Mouse (Mus musculus): Measurements from ENCODE around the gene Wdr4. TPM values are rescaled to one million over a fixed set of nuclear protein-coding genes. Genes with fewer than 3 reads are reported as not detected.
A peak's percentile ranks its signal among the peaks of the same experiment; 100 is the strongest.

Gene Wdr4
- polyA plus RNA-seq, 1 experiment from 2014 or later = 33.4 TPM

DNA sequence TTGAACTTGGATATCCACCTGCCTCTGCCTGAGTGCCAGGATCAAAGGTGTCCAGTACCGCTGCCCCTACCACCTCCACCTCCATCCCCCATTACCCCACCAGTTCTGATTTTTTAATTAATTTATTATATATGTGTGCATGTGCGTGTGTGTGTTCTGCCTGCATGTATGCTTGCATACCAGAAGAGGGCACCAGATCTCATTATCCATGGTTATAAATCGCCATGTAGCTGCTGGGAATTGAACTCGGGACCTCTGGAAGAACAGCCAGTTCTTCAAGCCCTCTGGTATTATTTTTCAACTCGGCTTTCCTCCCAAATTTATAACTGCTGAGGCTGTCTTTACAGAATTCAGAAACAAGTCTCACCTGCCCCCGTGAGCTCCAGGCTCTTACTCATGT lies 8.8 kb downstream of the Wdr4 start:
- no peaks in the 10 kb centered on the region for H3K27me3 ChIP-seq (ENCODE audit: control insufficient read depth, insufficient read depth, low read length)
- 92% methylated on average over 6 of the region's 6 CpGs for WGBS
- H3K9me3 ChIP-seq (ENCODE audit: control insufficient read depth, low read length) = no peaks in the 10 kb centered on the region
- no peak overlapping the region for H3K27ac ChIP-seq (ENCODE audit: low read depth, low read length)
- peaks cover 5% of the 10 kb centered on the region; the same call in 1 of the 2 replicates for H3K36me3 ChIP-seq (ENCODE audit: control insufficient read depth, insufficient read depth, low read length)
- H3K4me3 ChIP-seq (ENCODE audit: low read depth, low read length) = peak overlapping the region; percentile 57; the same call in 1 of the 2 replicates
- peak overlapping the region; percentile 58 for H3K4me2 ChIP-seq (replicated peaks; ENCODE audit: low read depth, low read length)
- H3K9ac ChIP-seq (ENCODE audit: low read depth, low read length) = no peak overlapping the region
- ATAC-seq (ENCODE audit: low FRiP score) = no peak
- H3K4me1 ChIP-seq (replicated peaks; ENCODE audit: control insufficient read depth, insufficient read depth, low read length) = no peaks in the 10 kb centered on the region; the same call in 1 of the 2 replicates
- DNase-seq (ENCODE audit: low spot score) = no peak

DNA sequence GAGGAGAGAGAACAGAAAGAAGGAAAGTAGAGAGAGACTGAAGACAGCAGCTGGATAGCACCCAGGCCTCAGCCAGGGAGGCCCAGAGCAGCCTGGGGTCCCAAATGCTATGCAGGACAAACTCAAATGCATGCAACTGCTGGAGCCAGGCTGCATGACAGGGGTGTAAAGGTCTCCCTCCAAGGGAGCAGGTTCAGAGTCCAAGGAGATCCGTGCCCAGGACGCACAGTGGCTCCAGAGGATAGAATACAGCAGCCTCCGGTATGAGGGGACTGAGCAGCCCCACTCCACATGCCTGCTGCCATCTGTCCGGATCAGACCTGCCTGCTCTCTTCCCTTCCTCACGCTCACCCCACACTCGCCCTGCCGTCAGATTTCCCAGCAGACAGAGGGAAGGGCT lies 13.5 kb downstream of the Wdr4 start:
- Histone ChIP-seq H3K9me3 (ENCODE audit: control insufficient read depth, low read length) (no peaks in the 10 kb centered on the region), H3K9ac (ENCODE audit: low read depth, low read length) (no peak overlapping the region), H3K27ac (ENCODE audit: low read depth, low read length) (no peak overlapping the region), H3K4me2 (replicated peaks; ENCODE audit: low read depth, low read length) (no peak overlapping the region), H3K4me1 (replicated peaks; ENCODE audit: control insufficient read depth, insufficient read depth, low read length) (peaks cover 3% of the 10 kb centered on the region; the same call in 1 of the 2 replicates), H3K4me3 (ENCODE audit: low read depth, low read length) (no peak overlapping the region), H3K36me3 (ENCODE audit: control insufficient read depth, insufficient read depth, low read length) (peaks cover 9% of the 10 kb centered on the region; the same call in 1 of the 2 replicates), H3K27me3 (ENCODE audit: control insufficient read depth, insufficient read depth, low read length) (no peaks in the 10 kb centered on the region)
- 97% methylated on average over 7 of the region's 7 CpGs for WGBS
- DNase-seq (ENCODE audit: low spot score) (no peak), ATAC-seq (ENCODE audit: low FRiP score) (no peak)

DNA sequence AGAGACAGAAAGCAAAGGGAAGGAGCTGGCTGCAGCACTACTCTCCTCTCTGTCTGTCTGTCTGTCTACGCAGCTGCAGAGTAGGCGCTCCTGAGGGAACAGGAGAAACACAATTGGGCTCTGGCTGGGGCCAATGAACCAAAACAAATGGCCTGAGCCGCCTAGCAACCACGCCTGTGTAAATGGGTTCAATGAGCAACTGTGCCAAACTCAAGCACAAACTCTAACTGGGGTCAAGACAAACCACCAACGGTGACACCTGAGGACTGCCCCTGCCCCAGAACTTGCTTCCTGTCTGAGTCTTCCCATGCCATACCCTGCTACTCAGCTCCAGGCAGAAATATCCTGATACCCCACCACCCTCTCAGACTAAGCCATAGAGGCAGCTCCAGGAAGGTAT lies 14.8 kb downstream of the Wdr4 start:
- no peak for DNase-seq (ENCODE audit: low spot score)
- Histone ChIP-seq H3K4me2 (replicated peaks; ENCODE audit: low read depth, low read length) (no peak overlapping the region), H3K36me3 (ENCODE audit: control insufficient read depth, insufficient read depth, low read length) (peaks cover 9% of the 10 kb centered on the region; the same call in 1 of the 2 replicates), H3K27ac (ENCODE audit: low read depth, low read length) (no peak overlapping the region), H3K27me3 (ENCODE audit: control insufficient read depth, insufficient read depth, low read length) (no peaks in the 10 kb centered on the region), H3K4me3 (ENCODE audit: low read depth, low read length) (no peak overlapping the region), H3K9ac (ENCODE audit: low read depth, low read length) (no peak overlapping the region), H3K9me3 (ENCODE audit: control insufficient read depth, low read length) (no peaks in the 10 kb centered on the region), H3K4me1 (replicated peaks; ENCODE audit: control insufficient read depth, insufficient read depth, low read length) (0 out of 2 replicates have a peak, but pooled peaks cover 3% of the 10 kb centered on the region)
- 52% methylated on average over 5 of the region's 5 CpGs for WGBS
- ATAC-seq (ENCODE audit: low FRiP score) = no peak

DNA sequence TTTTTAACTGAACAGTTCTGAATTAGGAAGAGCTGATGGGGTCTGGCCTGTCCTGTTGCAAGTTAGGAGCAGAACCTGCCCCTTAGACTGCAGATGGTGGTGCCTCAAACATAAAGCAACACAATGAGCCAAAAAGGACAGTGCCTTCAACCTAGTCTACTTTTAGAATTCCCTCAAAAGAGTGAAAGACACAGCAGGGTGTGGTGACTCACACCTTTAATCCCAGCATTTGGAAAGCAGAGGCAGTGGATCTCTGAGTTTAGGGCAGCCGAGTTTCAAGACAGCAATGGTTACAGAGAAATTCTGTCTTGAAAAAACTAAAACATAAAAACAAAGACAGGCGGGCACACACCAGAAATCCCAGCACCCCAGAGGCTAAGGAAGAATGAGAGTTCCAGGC lies 15.8 kb downstream of the Wdr4 start:
- Histone ChIP-seq H3K4me3 (ENCODE audit: low read depth, low read length) (no peak overlapping the region), H3K4me2 (replicated peaks; ENCODE audit: low read depth, low read length) (no peak overlapping the region), H3K9me3 (ENCODE audit: control insufficient read depth, low read length) (no peaks in the 10 kb centered on the region), H3K9ac (ENCODE audit: low read depth, low read length) (no peak overlapping the region), H3K27ac (ENCODE audit: low read depth, low read length) (no peak overlapping the region), H3K4me1 (replicated peaks; ENCODE audit: control insufficient read depth, insufficient read depth, low read length) (0 out of 2 replicates have a peak, but pooled peaks cover 3% of the 10 kb centered on the region), H3K36me3 (ENCODE audit: control insufficient read depth, insufficient read depth, low read length) (peaks cover 5% of the 10 kb centered on the region; the same call in 1 of the 2 replicates), H3K27me3 (ENCODE audit: control insufficient read depth, insufficient read depth, low read length) (no peaks in the 10 kb centered on the region)
- DNase-seq (ENCODE audit: low spot score) = no peak
- 86% methylated on average over 2 of the region's 2 CpGs for WGBS
- ATAC-seq (ENCODE audit: low FRiP score) = no peak

DNA sequence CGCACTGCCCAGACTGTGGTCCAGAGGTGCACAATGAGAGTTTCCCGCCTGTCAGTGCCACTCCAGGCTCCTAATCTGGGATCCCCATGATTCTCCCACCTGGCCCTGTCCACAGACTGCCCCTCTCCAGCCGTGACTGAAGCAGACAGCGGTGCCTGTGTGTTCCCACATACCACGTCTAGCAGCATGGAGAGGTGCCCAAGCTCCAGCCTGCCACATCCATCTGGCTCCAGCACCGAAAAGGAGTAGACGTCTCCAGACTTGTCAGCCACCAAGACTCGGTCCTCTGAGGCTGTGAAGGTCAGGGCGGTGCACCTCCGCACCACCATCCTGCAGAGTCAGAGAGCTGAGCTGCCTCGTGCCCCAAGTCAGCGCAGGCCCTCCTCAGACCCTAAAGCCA lies 16.4 kb downstream of the Wdr4 start:
- H3K4me3 ChIP-seq (ENCODE audit: low read depth, low read length) = no peak overlapping the region
- no peaks in the 10 kb centered on the region for H3K9me3 ChIP-seq (ENCODE audit: control insufficient read depth, low read length)
- ATAC-seq (ENCODE audit: low FRiP score) (no peak), DNase-seq (ENCODE audit: low spot score) (no peak)
- H3K4me2 ChIP-seq (replicated peaks; ENCODE audit: low read depth, low read length) = no peak overlapping the region
- no peak overlapping the region for H3K27ac ChIP-seq (ENCODE audit: low read depth, low read length)
- WGBS = 93% methylated on average over 12 of the region's 12 CpGs
- no peak overlapping the region for H3K9ac ChIP-seq (ENCODE audit: low read depth, low read length)
- H3K36me3 ChIP-seq (ENCODE audit: control insufficient read depth, insufficient read depth, low read length) = peaks cover 4% of the 10 kb centered on the region; the same call in 1 of the 2 replicates
- no peaks in the 10 kb centered on the region for H3K27me3 ChIP-seq (ENCODE audit: control insufficient read depth, insufficient read depth, low read length)
- H3K4me1 ChIP-seq (replicated peaks; ENCODE audit: control insufficient read depth, insufficient read depth, low read length) = 0 out of 2 replicates have a peak, but pooled peaks cover 3% of the 10 kb centered on the region

DNA sequence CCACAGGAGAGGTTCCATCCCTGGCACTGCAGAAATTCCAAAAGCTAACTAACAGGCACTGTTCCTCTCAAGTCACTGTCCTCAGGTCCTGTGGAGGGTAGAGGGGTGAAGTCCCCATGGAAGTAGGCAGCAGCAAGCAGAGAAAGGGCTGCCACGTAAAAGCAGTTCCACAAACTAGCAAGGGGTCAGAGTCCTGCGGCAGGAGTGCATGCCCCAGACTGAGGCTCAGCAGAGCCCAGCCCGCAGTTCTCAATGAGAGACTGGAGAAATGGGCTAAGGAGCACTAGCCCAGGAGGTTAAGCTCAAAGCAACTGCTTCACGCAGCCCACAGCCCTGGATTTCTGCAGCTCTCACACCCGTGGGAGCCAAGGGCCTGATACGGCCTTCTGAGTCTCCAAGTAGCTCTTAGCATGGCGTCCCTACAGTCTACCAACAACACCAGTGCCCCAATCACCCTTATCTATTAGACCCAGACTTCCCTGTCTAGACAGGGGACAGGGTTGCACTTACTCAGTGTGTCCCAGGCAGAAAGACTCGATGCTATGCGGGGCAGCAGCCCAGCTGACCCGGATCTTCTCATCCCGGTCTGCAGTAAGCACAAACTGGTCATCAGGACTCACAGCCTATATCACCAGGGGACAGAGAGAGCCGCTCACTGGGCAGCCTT lies 17.4 kb downstream of the Wdr4 start:
- H3K36me3 ChIP-seq (ENCODE audit: control insufficient read depth, insufficient read depth, low read length) = peaks cover 8% of the 10 kb centered on the region
- H3K27me3 ChIP-seq (ENCODE audit: control insufficient read depth, insufficient read depth, low read length) = no peaks in the 10 kb centered on the region
- 0 out of 2 replicates have a peak, but pooled peaks cover 3% of the 10 kb centered on the region for H3K4me1 ChIP-seq (replicated peaks; ENCODE audit: control insufficient read depth, insufficient read depth, low read length)
- WGBS = 96% methylated on average over 12 of the region's 12 CpGs
- no peak overlapping the region for H3K4me2 ChIP-seq (replicated peaks; ENCODE audit: low read depth, low read length)
- H3K9ac ChIP-seq (ENCODE audit: low read depth, low read length) = no peak overlapping the region
- ATAC-seq (ENCODE audit: low FRiP score) (no peak), DNase-seq (ENCODE audit: low spot score) (no peak)
- no peaks in the 10 kb centered on the region for H3K9me3 ChIP-seq (ENCODE audit: control insufficient read depth, low read length)
- no peak overlapping the region for H3K27ac ChIP-seq (ENCODE audit: low read depth, low read length)
- no peak overlapping the region for H3K4me3 ChIP-seq (ENCODE audit: low read depth, low read length)

DNA sequence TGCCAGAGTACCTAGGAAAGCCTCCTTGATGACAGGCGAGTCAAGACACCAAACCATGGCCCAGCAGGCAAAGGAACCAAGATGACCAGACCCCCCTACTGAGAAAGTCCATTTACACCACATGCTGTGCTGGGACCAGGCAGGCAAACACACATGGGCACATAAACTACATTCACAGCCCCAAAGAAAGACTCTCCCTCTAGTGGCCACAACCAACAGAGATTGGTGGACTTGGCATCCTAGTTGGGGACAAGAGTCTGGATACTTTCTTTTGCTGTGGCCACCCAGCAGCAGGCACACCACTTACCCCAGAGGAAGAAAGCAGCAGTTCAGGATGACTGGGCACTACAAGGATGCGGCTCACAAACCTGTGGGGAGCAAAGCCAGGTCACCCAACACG lies 18.9 kb downstream of the Wdr4 start:
- 0 out of 2 replicates have a peak, but pooled peaks cover 3% of the 10 kb centered on the region for H3K4me1 ChIP-seq (replicated peaks; ENCODE audit: control insufficient read depth, insufficient read depth, low read length)
- no peak overlapping the region for H3K4me3 ChIP-seq (ENCODE audit: low read depth, low read length)
- DNase-seq (ENCODE audit: low spot score) (no peak), ATAC-seq (ENCODE audit: low FRiP score) (no peak)
- H3K36me3 ChIP-seq (ENCODE audit: control insufficient read depth, insufficient read depth, low read length) = peaks cover 14% of the 10 kb centered on the region
- no peak overlapping the region for H3K4me2 ChIP-seq (replicated peaks; ENCODE audit: low read depth, low read length)
- H3K9ac ChIP-seq (ENCODE audit: low read depth, low read length) = no peak overlapping the region
- H3K27ac ChIP-seq (ENCODE audit: low read depth, low read length) = no peak overlapping the region
- H3K27me3 ChIP-seq (ENCODE audit: control insufficient read depth, insufficient read depth, low read length) = no peaks in the 10 kb centered on the region
- 83% methylated on average over 3 of the region's 3 CpGs for WGBS
- H3K9me3 ChIP-seq (ENCODE audit: control insufficient read depth, low read length) = no peaks in the 10 kb centered on the region

DNA sequence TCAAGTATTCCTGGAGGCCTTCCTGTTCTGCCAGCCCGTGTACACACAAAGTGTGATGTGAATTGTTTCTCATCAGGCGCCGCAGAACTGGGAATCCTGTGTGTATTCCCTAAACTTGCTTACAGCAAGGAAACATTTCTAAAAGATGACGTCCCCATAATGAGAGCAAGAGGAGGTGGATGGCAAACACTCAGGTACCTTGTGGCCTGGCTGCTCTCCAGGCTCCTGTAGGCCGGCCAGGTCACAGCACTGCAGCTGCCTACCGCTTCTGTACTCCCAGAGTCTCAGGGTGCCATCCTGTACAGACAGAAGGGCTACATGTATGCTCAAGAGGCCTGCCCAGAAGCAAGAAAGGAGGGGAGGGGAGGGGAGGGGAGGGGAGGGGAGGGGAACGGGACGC lies 19.4 kb downstream of the Wdr4 start:
- 0 out of 2 replicates have a peak, but pooled peaks cover 3% of the 10 kb centered on the region for H3K4me1 ChIP-seq (replicated peaks; ENCODE audit: control insufficient read depth, insufficient read depth, low read length)
- no peaks in the 10 kb centered on the region for H3K27me3 ChIP-seq (ENCODE audit: control insufficient read depth, insufficient read depth, low read length)
- H3K9ac ChIP-seq (ENCODE audit: low read depth, low read length) = no peak overlapping the region
- WGBS = 92% methylated on average over 7 of the region's 8 CpGs
- H3K36me3 ChIP-seq (ENCODE audit: control insufficient read depth, insufficient read depth, low read length) = peaks cover 14% of the 10 kb centered on the region
- no peak overlapping the region for H3K4me2 ChIP-seq (replicated peaks; ENCODE audit: low read depth, low read length)
- H3K27ac ChIP-seq (ENCODE audit: low read depth, low read length) = no peak overlapping the region
- DNase-seq (ENCODE audit: low spot score) (no peak), ATAC-seq (ENCODE audit: low FRiP score) (no peak)
- no peak overlapping the region for H3K4me3 ChIP-seq (ENCODE audit: low read depth, low read length)
- no peaks in the 10 kb centered on the region for H3K9me3 ChIP-seq (ENCODE audit: control insufficient read depth, low read length)

DNA sequence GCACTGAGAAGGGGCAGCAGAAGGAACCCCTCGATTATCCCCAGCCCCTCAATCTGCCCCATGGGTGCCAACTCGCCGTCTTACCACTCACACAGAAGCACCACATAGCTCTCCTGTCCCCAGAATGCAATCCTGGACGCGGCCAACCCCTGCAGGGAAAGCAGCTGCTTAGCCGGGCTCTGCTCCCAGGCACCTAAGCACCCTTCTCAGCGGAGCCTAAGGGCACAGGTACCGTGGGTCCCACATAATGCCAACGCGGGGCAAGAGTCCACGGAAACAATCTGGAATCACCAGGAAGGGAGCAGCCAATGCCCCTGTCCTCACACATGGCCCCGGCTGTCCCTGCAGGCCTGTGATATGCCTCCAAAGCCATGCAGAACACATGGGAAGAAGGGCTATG lies 20.1 kb downstream of the Wdr4 start:
- Histone ChIP-seq H3K9ac (ENCODE audit: low read depth, low read length) (no peak overlapping the region), H3K4me3 (ENCODE audit: low read depth, low read length) (no peak overlapping the region), H3K4me2 (replicated peaks; ENCODE audit: low read depth, low read length) (no peak overlapping the region), H3K36me3 (ENCODE audit: control insufficient read depth, insufficient read depth, low read length) (peaks cover 14% of the 10 kb centered on the region), H3K9me3 (ENCODE audit: control insufficient read depth, low read length) (no peaks in the 10 kb centered on the region), H3K4me1 (replicated peaks; ENCODE audit: control insufficient read depth, insufficient read depth, low read length) (no peaks in the 10 kb centered on the region), H3K27ac (ENCODE audit: low read depth, low read length) (no peak overlapping the region), H3K27me3 (ENCODE audit: control insufficient read depth, insufficient read depth, low read length) (no peaks in the 10 kb centered on the region)
- WGBS = 96% methylated on average over 12 of the region's 12 CpGs
- no peak for DNase-seq (ENCODE audit: low spot score)
- ATAC-seq (ENCODE audit: low FRiP score) = no peak
